Mouse (Mus musculus) cerebellum, adult 18-20 months (tissue): ENCODE measurements around the gene Trak1.
"Not testable (repeated sequence)": the region's sequence is repeated elsewhere in the genome, so short reads cannot be mapped to it uniquely, and the experiment has no call there.

ENCODE experiments used
- DNase-seq, 2 experiments: peaks; one replicate each; pipeline ENCODE4 v3.0.0; 2021

Gene Trak1

GRCm38 (mm10) chr9:121442145-121442544, 144.8 kb downstream of the Trak1 start:
- DNase-seq: no peak

- peak; percentile 48 to 49 for DNase-seq
Measured at GRCm38 (mm10) chr9:121443696-121444366, 146.5 kb downstream of the Trak1 start.

- peak; percentile 85 to 90 for DNase-seq
Measured at GRCm38 (mm10) chr9:121444367-121444707, 147.0 kb downstream of the Trak1 start.

GRCm38 (mm10) chr9:121445364-121445763, 148.1 kb downstream of the Trak1 start:
- DNase-seq: peak; percentile 62 to 65

GRCm38 (mm10) chr9:121446431-121446831, 149.1 kb downstream of the Trak1 start:
- DNase-seq: peak; percentile 54 to 60

GRCm38 (mm10) chr9:121452342-121452942, 155.1 kb downstream of the Trak1 start:
- not testable (repeated sequence) for DNase-seq

GRCm38 (mm10) chr9:121454891-121455290, 157.6 kb downstream of the Trak1 start:
- no peak for DNase-seq

GRCm38 (mm10) chr9:121456739-121457515, 159.6 kb downstream of the Trak1 start:
- no peak for DNase-seq

- DNase-seq: peak; percentile 69 to 73
Measured at GRCm38 (mm10) chr9:121458466-121458865, 161.2 kb downstream of the Trak1 start.

- no peak for DNase-seq
Measured at GRCm38 (mm10) chr9:121459950-121460349, 162.6 kb downstream of the Trak1 start.

- no peak for DNase-seq
Measured at GRCm38 (mm10) chr9:121460527-121460926, 163.2 kb downstream of the Trak1 start.

- no peak for DNase-seq
Measured at GRCm38 (mm10) chr9:121467460-121467859, 170.2 kb downstream of the Trak1 start.

- DNase-seq: peak in 1 of 2 experiments; percentile 28
Measured at GRCm38 (mm10) chr9:121469711-121470110, 172.4 kb downstream of the Trak1 start.

- DNase-seq: no peak
Measured at GRCm38 (mm10) chr9:121474771-121475170, 177.5 kb downstream of the Trak1 start.

- peak in 1 of 2 experiments; percentile 45 for DNase-seq
Measured at GRCm38 (mm10) chr9:121475488-121476452, 178.5 kb downstream of the Trak1 start.

- peak; percentile 78 to 89 for DNase-seq
Measured at GRCm38 (mm10) chr9:121477305-121477911, 180.1 kb downstream of the Trak1 start.

- peak; percentile 69 to 70 for DNase-seq
Measured at GRCm38 (mm10) chr9:121479453-121479852, 182.2 kb downstream of the Trak1 start.

GRCm38 (mm10) chr9:121487216-121487615, 189.9 kb downstream of the Trak1 start:
- DNase-seq: no peak

- no peak for DNase-seq
Measured at GRCm38 (mm10) chr9:121491592-121492240, 194.4 kb downstream of the Trak1 start.

- no peak for DNase-seq
Measured at GRCm38 (mm10) chr9:121494006-121494767, 196.9 kb downstream of the Trak1 start.

- DNase-seq: no peak
Measured at GRCm38 (mm10) chr9:121495529-121495928, 198.2 kb downstream of the Trak1 start, which contains the start of gene Cck. Cck (minus strand) TSS chr9:121495694.
